Mouse (Mus musculus) spleen, adult 18-20 months (tissue): ENCODE measurements around the gene Nfyc.
A peak's percentile ranks its signal among the peaks of the same experiment; 100 is the strongest.

Source experiments
- DNase-seq, 2 experiments: peaks; one replicate each; pipeline ENCODE4 v3.0.0; 2022; ENCODE audit warnings: mixed read lengths in 2 of 2

Gene Nfyc

DNA sequence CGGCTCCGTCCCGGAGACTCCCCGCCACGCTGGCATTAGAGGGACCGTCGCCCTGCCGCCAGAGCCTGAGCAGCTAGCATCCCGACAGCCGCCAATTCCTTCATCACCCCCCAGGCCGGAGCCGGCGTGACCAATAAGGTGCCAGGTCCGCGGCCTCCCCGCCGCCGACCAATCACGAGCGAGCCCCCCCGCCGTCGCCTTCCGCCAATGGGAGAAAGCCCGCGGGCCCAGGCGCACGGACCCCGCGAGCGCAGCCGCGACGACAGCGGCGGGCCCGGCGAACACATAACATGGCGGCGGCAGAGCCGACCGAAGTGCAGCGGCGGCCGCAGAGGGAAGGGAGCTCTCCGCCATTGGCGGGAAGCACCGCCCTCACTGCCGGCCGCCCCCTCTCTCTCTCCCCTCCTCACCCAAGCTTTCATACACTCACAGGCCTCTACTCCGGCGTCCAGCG lies 6.2 kb downstream of the Nfyc start:
- DNase-seq, result peak; percentile 91 to 93

DNA sequence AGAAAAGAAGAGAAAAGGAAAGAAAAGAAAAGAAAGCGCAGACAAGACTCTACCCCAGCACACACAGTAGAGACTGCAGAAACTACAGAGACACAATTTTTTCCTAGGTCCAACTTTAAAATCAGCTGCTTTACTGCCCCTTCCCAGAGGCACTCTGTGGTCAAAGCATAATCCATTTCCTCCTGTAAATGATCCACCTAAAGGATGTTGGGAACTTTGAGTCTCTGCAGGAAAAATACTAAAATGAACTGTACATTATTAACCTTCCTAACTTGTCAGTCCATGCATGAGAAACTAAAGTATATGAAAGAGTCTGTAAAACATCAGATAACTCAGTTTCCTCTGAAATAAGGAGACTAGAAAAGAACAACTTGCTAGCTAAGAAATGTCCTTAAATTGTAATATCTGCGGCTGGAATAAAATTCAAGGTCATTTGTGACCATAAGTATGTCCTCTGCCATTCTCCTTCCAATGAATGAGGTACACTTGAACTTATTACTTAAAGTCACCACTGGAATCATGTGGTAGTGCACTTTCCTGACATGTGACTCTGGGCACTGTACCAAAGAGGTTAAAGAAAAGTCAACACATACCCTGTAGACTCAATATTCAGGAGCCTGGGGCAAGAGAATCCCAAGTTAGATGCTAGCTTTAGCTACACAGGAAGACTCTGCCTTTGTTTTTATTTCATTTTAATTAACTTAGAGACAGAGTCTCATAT lies 9.0 kb downstream of the Nfyc start:
- DNase-seq, result no peak

DNA sequence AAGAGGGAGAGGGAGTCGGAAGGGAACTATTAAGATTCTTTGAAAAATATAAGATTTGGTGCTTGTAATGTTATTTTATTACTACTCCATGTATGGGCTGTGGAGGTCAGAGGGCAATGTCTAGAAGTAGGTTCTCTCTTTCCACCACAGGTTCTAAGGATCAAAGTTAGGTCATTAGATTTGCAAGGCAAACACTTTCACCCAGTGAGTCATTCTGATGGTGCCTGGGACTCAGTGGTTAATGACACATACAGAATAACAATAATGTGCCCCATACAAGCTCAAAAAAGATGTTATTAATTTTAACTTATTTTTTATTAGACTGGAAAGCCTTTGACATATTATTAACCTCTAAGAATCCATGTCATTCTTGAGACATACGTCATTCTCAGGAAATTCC lies 11.5 kb downstream of the Nfyc start:
- DNase-seq, result no peak

DNA sequence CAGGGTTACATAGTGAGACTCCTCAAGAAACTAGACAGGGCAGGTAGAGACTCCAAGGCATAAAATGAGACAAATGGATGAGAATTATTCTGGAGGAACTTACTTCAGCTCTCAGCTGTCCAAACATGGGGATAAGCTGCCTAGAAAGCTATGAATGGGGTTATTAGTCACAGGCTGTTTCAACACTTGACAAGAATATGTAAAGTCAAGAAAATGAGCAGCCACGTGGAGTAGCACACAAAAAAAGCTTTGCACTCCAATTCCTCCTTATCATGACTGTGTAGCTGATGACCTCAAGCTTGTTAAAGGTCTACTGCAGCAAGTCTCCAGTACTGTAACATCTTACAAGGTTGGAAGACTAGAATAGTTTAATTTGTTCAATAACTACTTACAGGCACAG lies 12.1 kb downstream of the Nfyc start:
- no peak for DNase-seq

DNA sequence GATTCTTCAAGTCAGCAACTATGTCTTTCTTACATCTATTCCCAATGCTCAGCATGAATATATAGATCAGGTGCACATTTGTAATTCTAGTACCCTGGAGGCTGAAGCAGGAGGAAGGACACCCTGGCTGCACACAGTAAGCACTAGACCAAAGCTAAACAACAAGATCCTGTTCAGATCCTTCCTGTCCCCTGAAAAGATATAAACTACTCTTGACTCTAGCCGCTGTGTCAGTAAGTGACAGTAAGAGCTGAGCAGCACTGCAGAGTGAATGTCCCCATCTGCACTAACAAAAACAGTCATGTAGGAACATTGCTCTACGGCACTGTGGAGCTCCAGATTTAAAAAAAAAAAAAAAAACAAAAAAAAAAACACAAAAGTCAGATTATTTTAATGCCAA lies 13.4 kb downstream of the Nfyc start:
- no peak for DNase-seq

DNA sequence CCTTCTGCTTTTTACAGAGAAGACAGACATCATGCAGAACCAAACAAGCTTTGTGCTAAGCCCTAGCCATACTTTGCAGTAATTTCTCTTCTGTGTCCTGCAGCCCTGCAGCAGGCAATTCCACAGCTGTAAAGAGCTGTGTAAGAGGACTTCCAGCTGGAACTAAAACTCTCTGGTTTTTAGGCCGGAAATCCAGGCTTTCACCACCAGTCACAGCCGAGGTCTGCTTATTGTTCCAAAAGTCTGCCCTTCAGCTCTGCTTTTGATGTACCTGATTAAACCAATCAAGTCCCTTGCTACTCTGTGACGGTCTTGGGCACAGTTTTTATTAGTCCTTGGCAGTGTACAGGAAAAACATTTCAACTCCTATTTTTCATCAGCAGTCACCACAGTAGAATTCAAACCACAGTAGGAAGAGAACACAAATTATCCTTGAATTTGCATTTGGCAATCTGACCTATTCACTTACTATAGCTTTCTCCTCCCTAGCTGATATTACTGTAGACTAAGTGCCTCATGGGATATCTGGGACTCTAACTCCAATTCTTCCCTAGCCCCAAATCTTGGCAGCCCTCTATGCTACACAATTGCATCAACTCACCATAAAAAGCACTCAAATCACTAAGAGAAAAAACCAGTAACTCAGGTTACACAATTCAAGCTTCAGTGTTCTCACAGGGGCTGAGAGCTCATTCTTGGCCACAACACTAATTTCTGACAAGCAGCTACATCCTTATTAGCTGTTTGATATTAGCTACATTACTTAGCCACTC lies 14.2 kb downstream of the Nfyc start:
- no peak for DNase-seq

DNA sequence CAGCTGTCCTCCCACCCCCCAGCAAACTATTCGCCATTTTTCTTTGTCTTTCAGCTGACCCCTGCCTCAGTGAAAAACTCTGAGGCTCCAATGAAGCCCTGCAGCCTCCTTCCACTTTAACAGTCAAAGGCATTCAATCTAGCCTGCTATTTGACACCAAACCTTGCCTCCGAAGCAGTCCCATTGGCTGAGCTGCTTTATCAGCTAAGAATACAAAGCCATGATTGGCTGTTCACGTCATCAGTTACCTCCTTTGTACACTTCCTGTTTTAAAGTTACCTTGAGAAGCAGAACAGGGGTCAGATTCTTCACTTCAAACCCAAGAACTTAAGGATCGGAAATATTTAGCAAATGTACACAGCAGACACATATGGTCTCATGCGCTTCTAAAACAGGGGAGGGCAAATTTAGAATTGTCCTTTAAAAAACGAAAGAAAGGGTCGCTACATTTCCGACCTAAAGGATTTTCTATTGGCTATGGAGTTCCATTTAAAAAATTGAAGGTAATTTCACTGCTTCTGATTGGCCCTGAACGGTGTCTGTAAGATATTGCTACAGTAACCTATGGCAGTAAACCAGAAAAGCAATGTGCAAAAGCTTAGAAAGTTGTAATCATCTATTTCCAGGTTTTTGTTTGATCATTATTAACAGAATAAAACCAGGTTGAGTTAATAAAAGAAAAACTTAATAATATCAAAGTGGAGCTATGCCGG lies 15.6 kb downstream of the Nfyc start:
- peak; percentile 35 to 40 for DNase-seq

DNA sequence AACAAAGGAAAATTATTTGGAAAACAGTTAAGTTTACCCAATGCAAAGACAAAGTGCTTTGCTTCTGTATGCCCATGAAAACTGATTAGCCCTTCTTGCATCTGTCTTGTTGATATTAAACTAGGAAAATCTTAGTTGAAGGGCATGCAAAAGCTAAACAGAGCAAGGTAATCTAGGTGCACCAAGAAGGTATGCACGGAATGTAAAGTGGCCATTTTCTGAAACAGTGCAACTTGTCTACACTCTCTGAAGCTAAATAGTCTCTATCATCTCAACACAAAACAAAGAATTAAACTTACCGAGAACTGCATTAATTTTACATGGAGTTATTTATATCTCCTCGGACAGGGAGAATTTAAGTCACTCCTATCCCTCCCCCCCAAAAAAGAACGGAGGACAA lies 16.2 kb downstream of the Nfyc start:
- no peak for DNase-seq

DNA sequence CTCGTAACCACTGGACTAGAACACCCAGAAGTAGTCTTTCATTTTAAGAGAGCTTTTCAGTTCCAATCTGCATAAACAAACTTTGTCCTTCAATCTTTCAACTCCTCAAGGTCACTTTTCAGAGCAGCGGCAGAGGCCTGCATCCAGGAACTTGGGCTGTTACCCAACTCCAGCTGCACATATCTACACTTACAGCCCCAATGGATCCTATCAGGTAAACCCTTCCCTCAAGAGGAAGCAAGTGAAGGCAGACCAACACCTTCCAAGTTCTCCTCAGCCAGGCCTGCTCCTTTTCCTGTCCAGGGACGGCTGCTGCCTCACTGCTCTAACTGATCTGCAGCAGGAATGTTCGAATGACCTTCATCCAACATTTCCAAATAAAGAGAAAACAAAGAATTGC lies 17.2 kb downstream of the Nfyc start:
- no peak for DNase-seq

DNA sequence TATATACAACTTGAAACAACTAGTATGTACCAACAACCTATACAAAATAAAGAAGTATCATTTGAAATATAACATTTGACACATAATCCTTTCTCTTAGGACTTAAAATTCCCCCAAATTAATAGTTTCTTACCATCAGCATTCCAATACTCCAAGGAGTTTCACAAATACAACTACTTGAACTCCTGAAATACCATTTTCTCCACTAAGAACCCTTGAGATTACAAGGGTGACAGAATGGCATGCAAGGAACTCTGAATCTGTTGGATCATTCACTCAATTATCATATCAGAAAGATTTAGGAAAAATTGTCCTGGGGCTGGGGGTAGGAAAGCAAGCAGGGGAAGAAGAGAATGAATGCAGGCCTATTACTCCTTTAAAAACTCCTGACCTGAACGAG lies 17.6 kb downstream of the Nfyc start:
- no peak for DNase-seq

DNA sequence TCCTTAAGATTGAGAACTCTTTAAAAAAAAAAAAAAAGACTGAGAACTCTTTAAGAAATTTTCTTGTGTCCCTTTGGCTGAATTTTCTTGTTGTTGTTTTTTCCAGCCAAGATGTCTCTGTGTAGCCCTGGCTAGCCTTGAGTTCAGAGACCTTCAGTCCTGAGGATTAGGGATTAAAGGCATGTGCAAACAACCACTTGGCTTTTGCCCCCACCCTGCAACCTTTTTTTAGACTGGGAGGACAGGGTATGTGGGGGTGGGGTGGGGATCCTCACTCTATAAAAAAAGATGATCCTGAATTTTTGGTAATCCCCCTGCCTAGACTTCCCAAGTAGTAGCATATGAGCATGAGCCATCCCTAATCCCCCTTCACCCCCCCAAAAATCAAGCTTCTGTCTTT lies 25.6 kb downstream of the Nfyc start:
- no peak for DNase-seq

DNA sequence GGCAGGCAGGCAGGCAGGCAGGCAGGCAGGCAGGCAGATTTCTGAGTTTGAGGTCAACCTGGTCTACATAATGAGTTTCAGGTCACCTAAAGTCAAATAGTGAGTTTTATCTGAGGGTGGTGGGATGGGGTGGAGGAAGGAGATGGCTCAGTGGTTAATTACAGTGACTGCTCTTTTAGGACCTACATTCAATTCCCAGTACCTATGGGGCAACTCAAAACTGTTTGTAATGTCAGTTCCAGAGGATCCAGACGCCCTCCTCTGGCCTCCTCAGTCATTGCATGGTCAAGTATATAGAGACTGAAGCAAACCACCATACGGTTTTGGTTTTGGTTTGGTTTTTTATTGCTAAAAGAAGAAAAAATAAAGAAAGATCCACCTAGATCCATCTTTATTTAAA lies 29.9 kb downstream of the Nfyc start:
- peak in 1 of 2 experiments; percentile 43 for DNase-seq

DNA sequence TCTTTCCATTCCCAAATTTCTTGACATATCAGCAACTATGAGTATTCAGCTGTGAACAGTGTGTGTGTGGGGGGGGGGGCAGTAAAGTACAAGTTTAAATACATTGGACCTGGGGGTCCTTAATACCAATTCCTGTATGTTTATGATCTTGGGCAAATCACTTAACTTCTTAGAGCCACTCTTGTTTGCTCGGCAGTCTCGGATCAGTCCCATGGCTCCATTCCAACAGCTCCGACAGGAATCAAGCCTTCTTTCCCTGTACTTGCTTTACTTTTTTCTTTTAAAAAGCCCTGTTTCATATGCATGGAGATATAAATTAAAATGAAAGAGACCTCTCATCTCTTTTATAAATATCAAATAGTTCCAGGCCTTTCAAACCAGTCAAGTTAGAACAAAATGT lies 30.7 kb downstream of the Nfyc start:
- no peak for DNase-seq

DNA sequence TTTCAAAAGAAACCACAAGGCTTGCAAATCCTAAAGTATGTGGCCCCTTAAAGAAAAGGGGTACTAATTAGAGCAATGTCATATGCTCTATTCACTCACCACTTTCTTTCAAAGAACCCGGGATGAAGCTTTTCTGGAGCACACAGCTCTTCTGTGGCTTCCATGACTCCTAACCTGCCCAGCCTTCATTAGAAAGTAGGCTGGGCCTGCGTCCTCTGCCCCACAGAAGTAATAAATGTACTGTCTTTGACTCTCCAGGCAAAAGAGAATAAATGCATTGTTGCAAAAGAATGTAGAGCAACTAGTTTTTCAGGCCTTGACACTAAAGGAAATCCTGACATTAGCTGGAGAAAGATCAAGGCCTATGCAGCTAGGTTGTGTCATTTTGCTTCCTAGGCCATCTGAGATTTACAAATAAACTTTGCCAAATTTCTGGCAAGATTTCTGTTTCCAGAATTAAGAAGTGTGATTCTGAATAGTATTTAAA lies 31.6 kb downstream of the Nfyc start:
- DNase-seq, result no peak

DNA sequence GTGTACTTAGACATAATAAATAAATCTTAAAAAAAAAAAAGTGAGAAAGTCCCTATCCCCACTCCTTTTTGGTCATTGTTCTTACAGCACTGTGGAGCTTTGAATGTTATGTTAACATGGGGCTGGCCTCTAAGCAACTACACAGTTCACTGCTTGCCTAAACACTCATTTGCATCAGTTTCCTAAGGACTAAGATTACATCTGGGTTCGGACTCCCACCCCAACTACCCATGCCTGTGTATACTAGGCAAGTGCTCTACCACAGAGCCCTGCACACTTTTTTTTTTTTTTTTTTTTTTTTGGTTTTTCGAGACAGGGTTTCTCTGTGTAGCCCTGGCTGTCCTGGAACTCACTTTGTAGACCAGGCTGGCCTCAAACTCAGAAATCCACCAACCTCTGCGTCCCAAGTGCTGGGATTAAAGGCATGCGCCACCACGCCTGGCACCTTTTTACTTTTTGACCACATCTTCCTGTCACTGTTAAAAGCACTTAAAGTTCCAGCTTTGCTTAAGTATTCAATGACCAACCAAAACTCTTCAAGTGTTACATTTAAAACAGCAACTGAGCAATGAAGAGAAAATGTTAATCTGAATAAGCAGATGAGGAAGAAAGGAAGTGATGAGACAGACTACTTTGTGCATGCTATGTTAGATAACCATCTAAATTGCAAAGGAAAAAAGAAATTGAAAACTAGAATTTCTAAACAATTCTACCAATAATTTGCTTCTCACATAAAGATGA lies 33.2 kb downstream of the Nfyc start:
- DNase-seq, result no peak

DNA sequence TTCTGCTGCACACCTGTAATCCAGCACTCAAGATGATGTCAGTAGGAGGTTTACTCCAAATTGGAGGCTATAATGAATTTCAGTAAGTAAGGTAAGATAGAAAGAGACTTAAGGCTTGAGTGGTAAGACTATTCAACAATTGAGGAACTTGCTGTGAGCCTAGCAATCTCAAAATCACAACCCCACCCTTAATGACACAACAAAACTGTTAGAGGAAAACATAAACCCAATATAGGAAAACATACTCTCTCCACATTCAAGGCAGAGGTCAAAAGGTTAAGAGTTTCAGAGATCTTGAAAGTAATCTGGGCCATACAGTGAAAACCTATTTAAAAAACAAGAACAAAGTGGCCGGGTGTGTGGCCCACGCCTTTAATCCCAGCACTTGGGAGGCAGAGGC lies 34.7 kb downstream of the Nfyc start:
- no peak for DNase-seq

DNA sequence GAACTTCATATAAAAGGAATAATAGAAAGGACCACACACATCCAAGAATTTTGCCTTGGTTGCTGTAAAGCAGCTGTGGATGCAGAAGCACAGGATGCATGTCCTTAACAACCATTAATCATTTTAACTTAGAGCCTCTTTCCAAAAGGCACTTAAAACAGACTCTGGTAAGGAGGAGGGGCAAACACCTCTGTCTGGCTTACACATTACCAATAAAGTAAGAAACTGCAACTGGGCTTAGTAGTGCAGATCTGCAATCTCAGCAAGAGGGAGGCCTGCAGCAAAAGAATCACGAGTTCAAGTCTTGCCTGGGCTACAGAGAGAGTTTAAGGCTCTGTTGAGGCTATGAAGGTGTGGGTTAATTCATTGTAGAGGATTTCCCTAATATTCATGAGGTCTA lies 35.7 kb downstream of the Nfyc start:
- no peak for DNase-seq

DNA sequence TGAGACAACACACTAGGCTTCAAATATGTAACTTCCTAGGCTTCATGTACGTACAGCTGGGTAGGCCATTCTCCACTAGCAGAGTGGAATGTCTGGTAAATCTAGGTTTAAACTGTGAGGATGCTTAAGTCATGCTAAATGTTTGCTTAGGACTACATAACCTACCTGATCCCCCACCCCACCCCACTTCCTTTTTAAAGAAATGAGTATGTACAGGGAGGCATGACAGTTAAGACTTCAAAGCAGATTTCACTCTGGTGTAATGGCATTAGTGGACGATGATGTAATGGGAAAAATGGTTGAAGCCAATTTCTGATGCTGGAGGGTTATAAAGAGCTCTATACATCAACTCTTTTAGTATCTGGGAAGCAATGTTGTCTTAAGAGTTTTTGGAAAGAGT lies 38.5 kb downstream of the Nfyc start:
- no peak for DNase-seq

DNA sequence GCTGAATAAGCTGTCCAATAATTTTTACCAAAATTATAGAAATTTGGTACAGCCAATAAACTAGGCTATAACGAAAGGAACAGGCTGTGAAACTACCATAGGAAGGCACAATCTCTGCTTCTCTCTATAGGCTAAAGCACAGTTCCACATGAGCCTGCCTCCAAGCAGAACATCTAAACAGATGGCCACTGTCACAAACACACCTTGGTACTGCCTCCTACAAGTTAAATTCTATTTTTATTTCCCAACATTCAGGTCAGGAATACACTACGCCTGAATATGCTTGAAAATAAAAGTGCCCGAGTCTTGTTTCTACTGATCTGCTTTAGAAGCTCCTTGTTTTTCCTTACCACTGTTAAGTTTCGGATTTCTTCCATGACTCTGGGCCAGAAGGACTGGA lies 41.3 kb downstream of the Nfyc start:
- no peak for DNase-seq

DNA sequence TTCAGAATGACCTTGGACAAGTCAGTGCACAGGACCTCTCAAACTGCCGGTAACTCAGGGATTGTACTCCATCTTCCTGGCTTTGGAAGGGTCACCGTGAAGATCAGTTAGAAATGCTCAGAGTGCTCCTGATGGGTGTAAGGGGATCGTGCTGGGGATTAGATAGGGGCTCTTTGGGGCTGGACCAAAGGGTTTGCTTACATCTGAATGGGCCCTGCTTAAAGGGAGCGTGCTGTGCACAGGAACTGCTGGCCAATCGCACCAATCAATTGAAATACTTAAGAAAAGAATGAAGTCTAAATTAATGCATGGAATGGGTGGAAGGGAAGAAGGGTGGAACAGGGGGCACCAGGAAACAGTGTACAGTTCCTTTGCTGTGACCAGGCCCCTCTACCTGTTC lies 75.6 kb downstream of the Nfyc start:
- DNase-seq, result no peak

DNA sequence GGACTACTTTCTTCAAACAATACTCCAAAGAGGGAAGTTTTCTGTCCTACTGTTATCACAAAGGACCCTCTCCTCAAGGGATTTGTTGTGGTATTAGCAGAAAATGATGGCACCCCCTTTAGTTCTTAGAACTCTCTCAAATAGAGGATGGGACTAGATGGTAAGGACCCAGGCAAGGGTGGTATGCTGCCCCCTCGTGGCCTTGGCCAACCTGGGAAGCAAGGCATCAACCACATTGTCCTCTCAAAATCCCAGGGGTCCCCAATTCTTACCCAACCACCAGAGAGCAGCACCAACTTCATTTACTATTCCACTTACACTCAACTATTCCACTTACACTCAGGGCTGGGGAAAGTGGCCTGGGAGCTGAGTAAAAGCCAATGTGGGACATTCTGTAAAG lies 76.1 kb downstream of the Nfyc start:
- peak; percentile 31 to 68 for DNase-seq

DNA sequence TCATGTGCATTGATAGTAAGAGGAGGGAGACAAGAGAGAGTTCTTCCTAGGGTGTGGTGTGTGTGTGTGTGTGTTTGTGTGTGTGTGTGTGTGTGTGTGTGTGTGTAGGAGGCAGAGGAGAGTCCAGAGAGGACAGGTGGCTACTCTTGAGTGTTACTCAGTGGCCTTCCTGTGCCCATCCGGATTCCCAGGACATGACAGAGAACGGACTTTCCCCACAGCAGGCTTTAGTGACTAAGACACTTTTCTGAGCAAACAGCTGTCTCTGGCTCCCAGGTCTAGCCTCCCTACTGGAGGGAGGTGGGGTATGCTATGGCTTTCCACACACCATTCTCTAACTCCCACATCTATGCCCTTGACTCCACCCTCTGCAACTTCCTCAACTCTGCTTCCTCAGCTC lies 81.8 kb downstream of the Nfyc start:
- no peak for DNase-seq
